Mouse (Mus musculus) lung, embryonic 14.5 days (tissue): Measurements from ENCODE around the gene Ralbp1. TPM values are rescaled to one million over a fixed set of nuclear protein-coding genes. Genes with fewer than 3 reads are reported as not detected.

Experiments
- ATAC-seq: fragments of 200-750 bp; cut with Nextera tagmentation; 2 replicates; pipeline ENCODE4 v1.8.0; 2017; ENCODE audit warnings: mild to moderate bottlenecking, moderate TSS enrichment, moderate library complexity; ENCODE audit not compliant: insufficient read depth
- DNase-seq: peaks from one replicate; pipeline ENCODE4 v3.0.0-alpha.2; 2015
- H3K27ac ChIP-seq: fragments of 300-500 bp; sonication (generic); 2 replicates; pipeline ENCODE4 v1.5.1; 2014; ENCODE audit warnings: low read depth, mild to moderate bottlenecking, moderate library complexity
- H3K27me3 ChIP-seq: fragments of 300-500 bp; sonication (generic); 2 replicates; pipeline ENCODE4 v1.6.1; 2014; ENCODE audit warnings: low read length, control low read depth; ENCODE audit not compliant: insufficient read depth
- H3K36me3 ChIP-seq: fragments of 300-500 bp; sonication (generic); 2 replicates; pipeline ENCODE4 v1.6.1; 2014; ENCODE audit warnings: control low read depth; ENCODE audit not compliant: insufficient read depth
- H3K4me1 ChIP-seq: fragments of 300-500 bp; sonication (generic); 2 replicates; pipeline ENCODE4 v1.6.1; 2014; ENCODE audit warnings: antibody characterized with exemption, control low read depth; ENCODE audit not compliant: insufficient read depth
- H3K4me2 ChIP-seq: fragments of 300-500 bp; sonication (generic); 2 replicates; pipeline ENCODE4 v1.6.1; 2014; ENCODE audit warnings: mild to moderate bottlenecking
- H3K4me3 ChIP-seq: fragments of 300-500 bp; sonication (generic); 2 replicates; pipeline ENCODE4 v1.5.1; 2014; ENCODE audit warnings: low read depth, low read length
- H3K9ac ChIP-seq: fragments of 300-500 bp; sonication (generic); 2 replicates; pipeline ENCODE4 v1.6.1; 2014
- H3K9me3 ChIP-seq: fragments of 300-500 bp; sonication (generic); 2 replicates; pipeline ENCODE4 v1.6.1; 2016; ENCODE audit warnings: low read depth, low read length, control low read depth
- CTCF ChIP-seq: IDR thresholded peaks from 2 replicates; pipeline ENCODE4 v1.5.1; 2016; ENCODE audit warnings: antibody characterized with exemption, low read depth
- WGBS: fragments of 180-500 bp; shearing (Covaris S2); extraction: QIAGEN DNeasy Blood & Tissue Kit; methylation state at CpG from one replicate; pipeline ENCODE4 v1.1.7; 2014; 5-methylcytosine and 5-hydroxymethylcytosine counted together
- polyA plus RNA-seq: library from polyadenylated mRNA; unstranded; fragments of >200 nt; fragmentation: Nextera tagmentation; extraction: Ambion mirVana; gene quantifications from 2 replicates; pipeline ENCODE4 v1.2.1, GENCODE M21; 2014

Ralbp1 gene
- polyA plus RNA-seq, 1 experiment from 2014 or later: 65.8 TPM

DNA sequence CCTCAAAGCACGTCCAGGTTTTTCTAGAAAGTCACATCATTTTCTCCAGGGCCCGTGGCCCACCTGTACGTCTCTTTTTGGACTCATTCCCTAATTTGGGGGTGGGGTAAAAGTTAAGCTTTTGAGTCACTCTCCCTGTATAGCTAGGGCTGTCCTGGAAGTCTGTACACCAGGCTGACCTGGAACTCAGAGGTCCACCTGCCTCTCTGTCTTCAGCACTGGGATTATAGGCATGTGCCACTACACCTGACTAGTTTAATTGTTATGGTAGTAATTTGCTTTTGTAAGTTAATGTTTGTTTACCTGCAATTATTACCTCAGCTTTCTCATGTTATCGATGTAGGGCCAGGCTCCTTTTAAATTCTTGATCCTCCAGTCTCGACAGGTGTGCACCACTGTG is 63.2 kb downstream of the Ralbp1 start:
- H3K27me3 ChIP-seq: no peaks in the 10 kb centered on the region
- no peak overlapping the region for H3K4me3 ChIP-seq
- DNase-seq: no peak
- H3K4me1 ChIP-seq: no peaks in the 10 kb centered on the region
- H3K36me3 ChIP-seq: peaks cover 70% of the 10 kb centered on the region
- H3K9me3 ChIP-seq: no peaks in the 10 kb centered on the region
- no peak overlapping the region for H3K9ac ChIP-seq
- no peak for TF ChIP-seq CTCF
- no peak overlapping the region for H3K4me2 ChIP-seq
- no peak overlapping the region for H3K27ac ChIP-seq
- WGBS: 89% methylated on average over 5 of the region's 5 CpGs
- ATAC-seq: no peak

DNA sequence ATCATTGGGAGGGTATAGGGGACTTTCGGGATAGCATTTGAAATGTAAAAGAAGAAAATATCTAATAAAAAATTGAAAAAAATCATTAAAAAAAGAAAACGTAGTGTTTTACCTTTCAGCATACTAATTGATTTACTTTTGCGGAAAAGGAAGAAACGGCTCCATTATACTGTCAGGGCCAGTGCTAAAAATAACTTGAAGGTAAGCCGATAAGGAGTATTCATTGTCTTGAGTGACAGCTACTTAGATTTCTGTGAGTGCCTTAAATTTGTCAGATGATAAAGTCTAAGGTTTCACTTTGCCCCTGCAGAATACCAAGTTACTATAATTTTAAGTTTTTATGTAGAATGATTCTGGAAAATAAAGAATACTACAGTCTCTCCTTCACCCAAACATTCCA is 65.4 kb downstream of the Ralbp1 start:
- TF ChIP-seq CTCF: no peak
- no peak overlapping the region for H3K27ac ChIP-seq
- H3K9me3 ChIP-seq: no peaks in the 10 kb centered on the region
- peaks cover 77% of the 10 kb centered on the region for H3K36me3 ChIP-seq
- WGBS: 79% methylated on average over 5 of the region's 5 CpGs
- no peak overlapping the region for H3K4me2 ChIP-seq
- no peaks in the 10 kb centered on the region for H3K4me1 ChIP-seq
- no peak overlapping the region for H3K9ac ChIP-seq
- DNase-seq: no peak
- H3K27me3 ChIP-seq: no peaks in the 10 kb centered on the region
- ATAC-seq: no peak
- no peak overlapping the region for H3K4me3 ChIP-seq

DNA sequence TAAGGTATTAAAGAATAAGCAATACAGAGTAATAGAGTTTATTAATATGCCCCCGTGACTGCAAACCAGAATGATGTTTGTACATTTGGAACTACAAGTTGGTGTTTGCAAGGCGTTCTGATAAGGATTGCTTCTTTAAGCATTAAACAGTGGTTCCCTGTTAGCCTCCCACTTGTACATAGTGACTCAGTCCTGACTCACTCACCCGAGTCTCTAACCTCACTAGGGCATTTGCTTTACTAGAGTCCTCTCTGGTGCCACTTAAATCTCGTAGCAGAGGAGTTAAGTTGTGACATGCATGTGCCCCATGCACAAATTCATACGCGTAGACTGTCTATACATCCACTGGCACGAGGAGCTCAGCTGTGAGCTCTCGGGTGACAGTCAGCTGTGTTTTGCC is 71.8 kb downstream of the Ralbp1 start:
- H3K4me3 ChIP-seq: no peak overlapping the region
- ATAC-seq (no peak), DNase-seq (no peak)
- no peaks in the 10 kb centered on the region for H3K27me3 ChIP-seq
- no peak for TF ChIP-seq CTCF
- H3K4me1 ChIP-seq: no peaks in the 10 kb centered on the region
- H3K27ac ChIP-seq: no peak overlapping the region
- 82% methylated on average over 8 of the region's 8 CpGs for WGBS
- peaks cover 77% of the 10 kb centered on the region for H3K36me3 ChIP-seq
- H3K4me2 ChIP-seq: no peak overlapping the region
- H3K9ac ChIP-seq: no peak overlapping the region
- no peaks in the 10 kb centered on the region for H3K9me3 ChIP-seq

DNA sequence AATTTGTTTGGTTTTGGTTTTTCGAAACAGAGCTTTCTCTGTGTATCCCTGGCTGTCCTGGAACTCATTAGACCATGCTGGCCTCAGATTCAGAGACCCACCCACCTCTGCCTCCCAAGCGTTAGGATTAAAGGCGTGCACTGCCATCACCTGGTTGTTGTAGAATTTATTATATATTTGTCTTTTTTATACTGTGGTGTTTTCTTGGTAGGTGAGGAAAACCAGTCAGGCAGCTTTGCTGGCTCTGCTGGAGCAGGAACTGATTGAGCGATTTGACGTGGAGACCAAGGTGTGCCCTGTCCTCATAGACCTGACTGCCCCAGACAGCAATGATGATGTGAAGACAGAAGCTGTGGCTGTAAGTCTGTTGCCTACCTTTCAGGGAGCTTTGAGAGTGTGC is 74.6 kb downstream of the Ralbp1 start:
- Histone ChIP-seq H3K9me3 (no peaks in the 10 kb centered on the region), H3K27me3 (no peaks in the 10 kb centered on the region), H3K4me3 (no peak overlapping the region), H3K4me1 (no peaks in the 10 kb centered on the region), H3K27ac (no peak overlapping the region), H3K9ac (no peak overlapping the region), H3K4me2 (no peak overlapping the region), H3K36me3 (peaks cover 60% of the 10 kb centered on the region)
- 78% methylated on average over 5 of the region's 5 CpGs for WGBS
- DNase-seq (no peak), ATAC-seq (no peak)
- no peak for TF ChIP-seq CTCF

DNA sequence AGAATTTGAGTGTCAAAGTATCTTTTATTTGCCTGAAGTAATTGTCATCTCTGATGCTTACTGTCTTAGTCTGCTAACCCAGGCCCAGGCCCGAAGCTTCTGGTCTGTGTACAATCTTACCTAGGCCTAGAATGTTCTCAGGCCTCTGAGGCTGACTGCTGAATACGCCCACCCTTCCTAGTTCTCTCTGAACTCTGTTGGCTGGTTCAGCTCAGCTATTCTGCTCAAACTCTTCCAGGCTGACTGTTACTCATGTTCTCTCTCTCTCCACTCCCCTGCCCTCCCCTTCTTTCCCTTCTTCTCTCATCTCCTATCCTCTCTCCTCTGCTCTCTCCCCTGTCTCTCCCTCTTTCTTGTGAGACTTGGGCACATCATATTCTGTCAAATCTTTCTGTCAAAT is 79.2 kb downstream of the Ralbp1 start:
- Histone ChIP-seq H3K4me2 (no peak overlapping the region), H3K27me3 (no peaks in the 10 kb centered on the region), H3K36me3 (peaks cover 40% of the 10 kb centered on the region), H3K27ac (no peak overlapping the region), H3K4me3 (no peak overlapping the region), H3K9ac (no peak overlapping the region), H3K4me1 (no peaks in the 10 kb centered on the region), H3K9me3 (no peaks in the 10 kb centered on the region)
- no peak for TF ChIP-seq CTCF
- WGBS: 80% methylated on average over 2 of the region's 2 CpGs
- ATAC-seq: no peak
- no peak for DNase-seq

DNA sequence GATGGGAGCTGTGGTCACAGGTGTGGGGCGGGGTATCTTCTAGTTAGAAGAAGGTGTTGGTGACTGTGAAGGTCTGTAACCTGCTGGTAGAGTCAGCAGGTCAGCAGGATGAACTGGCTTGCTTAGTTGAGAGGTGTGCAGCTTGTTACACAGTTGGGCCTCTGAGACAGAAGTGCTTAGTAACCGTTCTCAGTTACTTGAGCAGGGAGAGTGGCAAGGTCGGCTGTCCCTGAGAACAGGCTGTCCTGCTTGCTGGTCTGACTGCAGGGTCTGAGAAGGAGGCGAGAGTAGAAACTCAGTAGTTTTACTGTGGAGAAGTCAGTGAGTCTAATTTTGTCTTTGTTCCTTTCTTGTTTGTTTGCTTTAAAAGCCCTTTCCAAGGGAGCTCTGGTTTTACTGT is 79.6 kb downstream of the Ralbp1 start:
- peaks cover 35% of the 10 kb centered on the region for H3K36me3 ChIP-seq
- no peaks in the 10 kb centered on the region for H3K9me3 ChIP-seq
- no peak for DNase-seq
- no peaks in the 10 kb centered on the region for H3K4me1 ChIP-seq
- 62% methylated on average over 4 of the region's 4 CpGs for WGBS
- no peak overlapping the region for H3K9ac ChIP-seq
- no peak for TF ChIP-seq CTCF
- H3K27me3 ChIP-seq: no peaks in the 10 kb centered on the region
- ATAC-seq: no peak
- no peak overlapping the region for H3K4me3 ChIP-seq
- H3K27ac ChIP-seq: no peak overlapping the region
- H3K4me2 ChIP-seq: no peak overlapping the region

DNA sequence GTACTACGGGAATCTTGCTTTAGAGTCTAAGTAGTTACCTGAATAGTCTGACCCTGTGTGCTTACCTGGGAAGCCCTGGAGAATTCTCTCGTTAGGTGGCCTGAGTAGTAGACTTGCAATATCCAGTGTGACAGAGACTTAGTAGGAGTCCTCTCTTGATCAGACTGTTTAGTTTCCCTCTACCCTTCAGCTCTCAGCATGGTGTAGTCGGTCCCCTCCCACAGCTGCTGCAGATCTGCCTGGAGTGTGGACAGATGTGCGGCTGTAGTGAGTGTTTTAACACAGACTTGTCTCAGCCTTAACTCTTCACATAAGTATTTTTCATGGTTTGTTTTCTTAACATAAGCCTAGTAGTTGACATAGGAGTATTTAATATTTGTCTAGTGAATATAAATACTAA is 83.6 kb downstream of the Ralbp1 start:
- 65% methylated on average over 4 of the region's 4 CpGs for WGBS

DNA sequence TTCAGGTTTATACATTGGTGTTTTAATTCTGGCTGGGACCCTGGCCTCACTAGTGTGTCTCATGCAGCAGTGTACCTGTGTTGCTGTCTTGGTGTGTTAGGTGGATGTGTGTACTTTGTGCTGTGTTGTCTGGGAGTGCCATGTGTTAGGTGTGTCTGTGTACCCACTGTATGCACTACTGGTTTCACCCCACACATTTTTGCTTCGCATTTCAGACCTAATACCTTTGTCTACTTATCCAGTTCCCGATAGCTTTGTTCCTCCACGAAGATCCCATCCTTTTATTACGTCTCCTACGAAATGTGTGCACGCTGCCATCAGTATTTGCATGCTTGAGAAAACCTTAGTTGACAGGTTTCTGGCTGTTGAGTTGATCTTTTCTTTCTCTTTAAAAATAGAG is 85.1 kb downstream of the Ralbp1 start:
- TF ChIP-seq CTCF: no peak
- no peak for DNase-seq
- Histone ChIP-seq H3K27me3 (no peaks in the 10 kb centered on the region), H3K4me3 (no peak overlapping the region), H3K36me3 (peaks cover 20% of the 10 kb centered on the region), H3K9ac (no peak overlapping the region), H3K27ac (no peak overlapping the region), H3K4me1 (no peaks in the 10 kb centered on the region), H3K4me2 (no peak overlapping the region), H3K9me3 (no peaks in the 10 kb centered on the region)
- ATAC-seq: no peak
- 90% methylated on average over 6 of the region's 6 CpGs for WGBS

More for the DNA sequence above, 83.6 kb downstream of the Ralbp1 start:
- H3K27me3 ChIP-seq: no peaks in the 10 kb centered on the region
- no peak overlapping the region for H3K9ac ChIP-seq
- no peak for ATAC-seq
- H3K4me3 ChIP-seq: no peak overlapping the region
- H3K9me3 ChIP-seq: no peaks in the 10 kb centered on the region
- H3K4me1 ChIP-seq: no peaks in the 10 kb centered on the region
- no peak for TF ChIP-seq CTCF
- H3K4me2 ChIP-seq: no peak overlapping the region
- H3K36me3 ChIP-seq: peaks cover 26% of the 10 kb centered on the region
- no peak overlapping the region for H3K27ac ChIP-seq
- DNase-seq: no peak
